Mouse (Mus musculus): ENCODE measurements around the gene Itga2b.

GRCm38 (mm10) chr11:102486733-102487386 is 16.9 kb upstream of the Itga2b start:
- no peak for TF ChIP-seq POLR2A (IDR thresholded peaks at IDR 0.05; ENCODE audit: control insufficient read depth, low read depth, low read length)
- TF ChIP-seq CTCF (IDR thresholded peaks at IDR 0.05; ENCODE audit: control insufficient read depth, insufficient read depth, insufficient replicate concordance, low read depth, low read length): peak; percentile 13; the same call in 1 of the 2 replicates
